Mouse (Mus musculus) G1E (cell line): ENCODE data around the gene Mapkapk2.

Source experiments
- CTCF ChIP-seq: IDR thresholded peaks from 2 replicates; pipeline ENCODE4 v1.5.1; 2012; ENCODE audit warnings: low read depth, low read length, inconsistent platforms, mixed read lengths
- GATA1 ChIP-seq: IDR thresholded peaks from 2 replicates; pipeline ENCODE4 v1.6.1; 2012; ENCODE audit warnings: borderline replicate concordance, low read length, inconsistent platforms, mixed read lengths
- POLR2AphosphoS5 ChIP-seq: IDR thresholded peaks from 2 replicates; pipeline ENCODE4 v1.6.1; 2012; ENCODE audit warnings: low read depth, low read length, inconsistent platforms; ENCODE audit not compliant: insufficient replicate concordance
- TAL1 ChIP-seq: conservative IDR thresholded peaks from 2 replicates; pipeline ENCODE4 v1.6.1; 2012; ENCODE audit warnings: low read depth, low read length, inconsistent platforms, mixed read lengths

- TF ChIP-seq CTCF (no peak), GATA1 (no peak), TAL1 (no peak), POLR2AphosphoS5 (no peak)
These were observed 33.4 kb downstream of the Mapkapk2 start for GRCm38 (mm10) chr1:131064202-131064601.
